Mouse (Mus musculus): ENCODE measurements around the gene Mrpl34. TPM values are rescaled to one million over a fixed set of nuclear protein-coding genes. Genes with fewer than 3 reads are reported as not detected.

The Mrpl34 gene
- total RNA-seq (2012; rRNA removed) (123 and 143 TPM in 2 replicates), polyA plus RNA-seq (2012; ENCODE audit: insufficient read depth in 1 of 2, insufficient read length in 2 of 2, low read depth in 1 of 2, low replicate concordance in 2 of 2, missing spikeins in 1 of 2) (100 to 1,000 TPM in 1 of 2 experiments, not detected in 1; 196 TPM)

- Histone ChIP-seq H3K9me3 (replicated peaks; ENCODE audit: insufficient read depth, low read length) (no peaks in the 10 kb centered on the region), H3K36me3 (ENCODE audit: control insufficient read depth in 1 of 2, insufficient read depth in 2 of 2, low read length in 2 of 2) (peaks cover 0 to 9% of the 10 kb centered on the region in 2 experiments; a peak in 1 of 4 replicates), H3K4me1 (ENCODE audit: control insufficient read depth in 1 of 2, insufficient read depth in 2 of 2, low read length in 2 of 2) (peaks cover 0 to 18% of the 10 kb centered on the region in 2 experiments; a peak in 2 of 4 replicates), H3K79me2 (ENCODE audit: control insufficient read depth, insufficient read depth, low read length, poor library complexity) (peaks cover 13% of the 10 kb centered on the region), H3K27me3 (ENCODE audit: control insufficient read depth in 1 of 2, insufficient read depth in 2 of 2, low read length in 2 of 2) (no peaks in the 10 kb centered on the region), H3K4me3 (ENCODE audit: control insufficient read depth in 1 of 2, insufficient read depth in 1 of 2, low read depth in 2 of 2, low read length in 2 of 2) (peak within 1 kb of the TSS; percentile 89 to 95), H3K9ac (ENCODE audit: control insufficient read depth, low read depth, low read length, poor library complexity, severe bottlenecking) (peak within 1 kb of the TSS; percentile 80), H3K27ac (ENCODE audit: control insufficient read depth, low read depth, low read length) (peak within 1 kb of the TSS; percentile 46)
- DNase-seq (ENCODE audit: low read depth, low spot score), result peak; percentile 99
- TF ChIP-seq POLR2A (IDR thresholded peaks at IDR 0.05; ENCODE audit: control insufficient read depth in 1 of 2, insufficient read depth in 1 of 2, low read depth in 1 of 2, low read length in 2 of 2, poor library complexity in 1 of 2) (peak in 1 of 2 experiments; percentile 73; a peak in 2 of 4 replicates), CTCF (IDR thresholded peaks at IDR 0.05 in 2 of 3, conservative IDR thresholded peaks at IDR 0.05 in 1 of 3; ENCODE audit: control insufficient read depth in 1 of 3, insufficient read depth in 1 of 3, low read depth in 2 of 3, low read length in 3 of 3, poor library complexity in 1 of 3, severe bottlenecking in 1 of 3) (peak; percentile 80 to 99 (median 89)), POLR2AphosphoS2 (IDR thresholded peaks at IDR 0.05; ENCODE audit: low read length) (no peak; the same call in 1 of the 2 replicates), MEF2A (IDR thresholded peaks at IDR 0.05; ENCODE audit: extremely low read depth, insufficient replicate concordance, low read depth, low read length, poor library complexity, severe bottlenecking) (no peak), MYB (IDR thresholded peaks at IDR 0.05; ENCODE audit: low read depth, low read length) (no peak), USF1 (IDR thresholded peaks at IDR 0.05; ENCODE audit: low read depth, low read length) (peak; percentile 61), ZKSCAN1 (IDR thresholded peaks at IDR 0.05; ENCODE audit: low read depth, low read length) (no peak), MXI1 (IDR thresholded peaks at IDR 0.05; ENCODE audit: low read depth, low read length) (peak; percentile 96), MAX (IDR thresholded peaks at IDR 0.05; ENCODE audit: low read length) (no peak; the same call in none of the 2 replicates), SMC3 (IDR thresholded peaks at IDR 0.05; ENCODE audit: low read depth, low read length) (peak; percentile 49; the same call in 1 of the 2 replicates), TCF12 (IDR thresholded peaks at IDR 0.05; ENCODE audit: low read depth, low read length) (peak; percentile 67), MYC (IDR thresholded peaks at IDR 0.05; ENCODE audit: low read depth, low read length) (peak; percentile 65; the same call in 1 of the 2 replicates), HCFC1 (IDR thresholded peaks at IDR 0.05; ENCODE audit: low read depth, low read length) (peak; percentile 98), JUND (IDR thresholded peaks at IDR 0.05; ENCODE audit: low read depth, low read length) (no peak), SIN3A (IDR thresholded peaks at IDR 0.05; ENCODE audit: low read length) (peak; percentile 98), BHLHE40 (IDR thresholded peaks at IDR 0.05; ENCODE audit: borderline replicate concordance, low read depth, low read length) (peak; percentile 80), EP300 (IDR thresholded peaks at IDR 0.05; ENCODE audit: low read depth in 1 of 2, low read length in 2 of 2) (peak in 1 of 2 experiments; percentile 46; a peak in 1 of 4 replicates), USF2 (IDR thresholded peaks at IDR 0.05; ENCODE audit: borderline replicate concordance in 1 of 2, insufficient read depth in 1 of 2, low read depth in 1 of 2, low read length in 2 of 2) (no peak), NRF1 (IDR thresholded peaks at IDR 0.05; ENCODE audit: insufficient read depth, low read depth, low read length, poor library complexity, severe bottlenecking) (peak; percentile 70), ELF1 (IDR thresholded peaks at IDR 0.05; ENCODE audit: low read depth, low read length) (peak; percentile 89), E2F4 (IDR thresholded peaks at IDR 0.05; ENCODE audit: borderline replicate concordance, low read depth, low read length) (no peak), ZNF384 (IDR thresholded peaks at IDR 0.05; ENCODE audit: low read depth, low read length) (no peak), CHD1 (IDR thresholded peaks at IDR 0.05; ENCODE audit: low read depth, low read length) (no peak), RAD21 (IDR thresholded peaks at IDR 0.05; ENCODE audit: low read depth, low read length) (no peak; the same call in 1 of the 2 replicates), ZMIZ1 (IDR thresholded peaks at IDR 0.05; ENCODE audit: low read depth, low read length) (no peak), KAT2A (conservative IDR thresholded peaks at IDR 0.05; ENCODE audit: low read depth, low read length) (peak; percentile 96), POLR2AphosphoS5 (IDR thresholded peaks at IDR 0.05; ENCODE audit: borderline replicate concordance, low read depth, low read length) (no peak), UBTF (IDR thresholded peaks at IDR 0.05; ENCODE audit: borderline replicate concordance, insufficient read depth, low read depth, low read length) (no peak), NELFE (IDR thresholded peaks at IDR 0.05; ENCODE audit: low read depth, low read length) (peak; percentile 62), ETS1 (IDR thresholded peaks at IDR 0.05; ENCODE audit: low read depth, low read length) (peak; percentile 68; the same call in 1 of the 2 replicates), GATA1 (IDR thresholded peaks at IDR 0.05; ENCODE audit: low read depth, low read length) (no peak), RCOR1 (IDR thresholded peaks at IDR 0.05; ENCODE audit: low read depth, low read length) (no peak), TAL1 (IDR thresholded peaks at IDR 0.05; ENCODE audit: low read length) (peak; percentile 18; the same call in 1 of the 2 replicates)
These were observed at the start of gene Mrpl34 for GRCm38 (mm10) chr8:71464513-71465500. Gene Mrpl34, plus strand, starts transcription at chr8:71464959.
